Mouse (Mus musculus): ENCODE data around the gene Rom1. TPM values are rescaled to one million over a fixed set of nuclear protein-coding genes. Genes with fewer than 3 reads are reported as not detected.

The Rom1 gene
- polyA plus RNA-seq, 1 experiment from 2014 or later: 4.9 TPM

Small RNA genes within 50 kb of the gene (microRNA-seq; reads per million reads assigned to microRNA genes)
- gene Mir5136: not detected

Other genes starting within 250 kb of the Rom1 start
- gene Slc3a2, start 206.0 kb downstream of the Rom1 start, polyA plus RNA-seq (2015; fragmentation: Nextera tagmentation; extraction: Ambion mirVana): 115 and 123 TPM in 2 replicates
- gene Wdr74, start 193.5 kb downstream of the Rom1 start, polyA plus RNA-seq (2015; fragmentation: Nextera tagmentation; extraction: Ambion mirVana): 90.1 and 94.2 TPM in 2 replicates
- gene 1700092M07Rik, start 188.6 kb downstream of the Rom1 start, polyA plus RNA-seq (2015; fragmentation: Nextera tagmentation; extraction: Ambion mirVana): 2.0 and 2.6 TPM in 2 replicates
- 132 and 145 TPM in 2 replicates for gene Stx5a, start 187.9 kb downstream of the Rom1 start, polyA plus RNA-seq (2015; fragmentation: Nextera tagmentation; extraction: Ambion mirVana)
- 183 and 189 TPM in 2 replicates for gene Nxf1, start 172.3 kb downstream of the Rom1 start, polyA plus RNA-seq (2015; fragmentation: Nextera tagmentation; extraction: Ambion mirVana)
- gene Tmem223, start 158.4 kb downstream of the Rom1 start, polyA plus RNA-seq (2015; fragmentation: Nextera tagmentation; extraction: Ambion mirVana): 206 and 220 TPM in 2 replicates
- gene Tmem179b, start 154.9 kb downstream of the Rom1 start, polyA plus RNA-seq (2015; fragmentation: Nextera tagmentation; extraction: Ambion mirVana): 83.6 and 85.6 TPM in 2 replicates
- 31.5 and 35.1 TPM in 2 replicates for gene Taf6l, start 142.9 kb downstream of the Rom1 start, polyA plus RNA-seq (2015; fragmentation: Nextera tagmentation; extraction: Ambion mirVana)
- 172 and 187 TPM in 2 replicates for gene Polr2g, start 130.8 kb downstream of the Rom1 start, polyA plus RNA-seq (2015; fragmentation: Nextera tagmentation; extraction: Ambion mirVana)
- gene Zbtb3, start 126.8 kb downstream of the Rom1 start, polyA plus RNA-seq (2015; fragmentation: Nextera tagmentation; extraction: Ambion mirVana): 5.1 and 5.7 TPM in 2 replicates
- 61.7 and 62.7 TPM in 2 replicates for gene Ttc9c, start 110.0 kb downstream of the Rom1 start, polyA plus RNA-seq (2015; fragmentation: Nextera tagmentation; extraction: Ambion mirVana)
- 5.6 and 6.4 TPM in 2 replicates for gene Hnrnpul2, start 109.3 kb downstream of the Rom1 start, polyA plus RNA-seq (2015; fragmentation: Nextera tagmentation; extraction: Ambion mirVana)
- not detected in 2 replicates for gene AC129217.1, start 99.6 kb downstream of the Rom1 start, polyA plus RNA-seq (2015; fragmentation: Nextera tagmentation; extraction: Ambion mirVana)
- 52.1 and 58.1 TPM in 2 replicates for gene Bscl2, start 91.9 kb downstream of the Rom1 start, polyA plus RNA-seq (2015; fragmentation: Nextera tagmentation; extraction: Ambion mirVana)
- gene Gng3, start 90.2 kb downstream of the Rom1 start, polyA plus RNA-seq (2015; fragmentation: Nextera tagmentation; extraction: Ambion mirVana): 4.8 and 8.5 TPM in 2 replicates
- gene Lrrn4cl, start 78.6 kb downstream of the Rom1 start, polyA plus RNA-seq (2015; fragmentation: Nextera tagmentation; extraction: Ambion mirVana): 0.84 and 1.3 TPM in 2 replicates
- 192 and 195 TPM in 2 replicates for gene Ubxn1, start 57.9 kb downstream of the Rom1 start, polyA plus RNA-seq (2015; fragmentation: Nextera tagmentation; extraction: Ambion mirVana)
- 69.5 and 72.8 TPM in 2 replicates for gene Uqcc3, start 48.4 kb downstream of the Rom1 start, polyA plus RNA-seq (2015; fragmentation: Nextera tagmentation; extraction: Ambion mirVana)
- 82.3 and 111 TPM in 2 replicates for gene Lbhd1, start 45.6 kb downstream of the Rom1 start, polyA plus RNA-seq (2015; fragmentation: Nextera tagmentation; extraction: Ambion mirVana)
- not detected in 2 replicates for gene Gm49403, start 45.4 kb downstream of the Rom1 start, polyA plus RNA-seq (2015; fragmentation: Nextera tagmentation; extraction: Ambion mirVana)
- 100 TPM in 2 replicates for gene 1810009A15Rik, start 40.5 kb downstream of the Rom1 start, polyA plus RNA-seq (2015; fragmentation: Nextera tagmentation; extraction: Ambion mirVana)
- not detected in 2 replicates for gene Gm49416, start 40.4 kb downstream of the Rom1 start, polyA plus RNA-seq (2015; fragmentation: Nextera tagmentation; extraction: Ambion mirVana)
- 42.4 and 47.4 TPM in 2 replicates for gene Ints5, start 36.4 kb downstream of the Rom1 start, polyA plus RNA-seq (2015; fragmentation: Nextera tagmentation; extraction: Ambion mirVana)
- 126 and 130 TPM in 2 replicates for gene Ganab, start 31.3 kb downstream of the Rom1 start, polyA plus RNA-seq (2015; fragmentation: Nextera tagmentation; extraction: Ambion mirVana)
- 51.2 and 51.8 TPM in 2 replicates for gene B3gat3, start 9.0 kb downstream of the Rom1 start, polyA plus RNA-seq (2015; fragmentation: Nextera tagmentation; extraction: Ambion mirVana)
- gene Eml3, start 196 bp upstream of the Rom1 start, polyA plus RNA-seq (2015; fragmentation: Nextera tagmentation; extraction: Ambion mirVana): 28.7 and 33.5 TPM in 2 replicates
- 166 and 168 TPM in 2 replicates for gene Mta2, start 12.5 kb upstream of the Rom1 start, polyA plus RNA-seq (2015; fragmentation: Nextera tagmentation; extraction: Ambion mirVana)
- gene Tut1, start 24.5 kb upstream of the Rom1 start, polyA plus RNA-seq (2015; fragmentation: Nextera tagmentation; extraction: Ambion mirVana): 32.9 and 33.5 TPM in 2 replicates
- gene Eef1g, start 37.7 kb upstream of the Rom1 start, polyA plus RNA-seq (2015; fragmentation: Nextera tagmentation; extraction: Ambion mirVana): 467 and 476 TPM in 2 replicates
- 17.3 and 18.2 TPM in 2 replicates for gene Ahnak, start 59.9 kb upstream of the Rom1 start, polyA plus RNA-seq (2015; fragmentation: Nextera tagmentation; extraction: Ambion mirVana)
- not detected in 2 replicates for gene Scgb1a1, start 158.6 kb upstream of the Rom1 start, polyA plus RNA-seq (2015; fragmentation: Nextera tagmentation; extraction: Ambion mirVana)
- gene Asrgl1, start 206.3 kb upstream of the Rom1 start, polyA plus RNA-seq (2015; fragmentation: Nextera tagmentation; extraction: Ambion mirVana): 19.4 and 22.0 TPM in 2 replicates

All from kidney, embryonic 15.5 days (tissue).